Mouse (Mus musculus): ENCODE measurements around the gene Bcl7a.

- no peak for TF ChIP-seq CTCF (IDR thresholded peaks at IDR 0.05; ENCODE audit: borderline replicate concordance, extremely low read depth, insufficient read depth, insufficient read length)
- no peak for TF ChIP-seq POLR2A (IDR thresholded peaks at IDR 0.05; ENCODE audit: borderline replicate concordance, extremely low read depth, insufficient read depth, insufficient read length, poor library complexity, severe bottlenecking)
Measured at GRCm38 (mm10) chr5:123382686-123383085, 39.1 kb downstream of the Bcl7a start.

All from brain, embryonic 14.5 days (tissue).